In genomic region chr7:116287959-116288358, GRCm38 (mm10) we compare ENCODE assay signal across 19 mouse cellular contexts. TPM values are rescaled to one million over a fixed set of nuclear protein-coding genes. Genes with fewer than 3 reads are reported as not detected.
DNase-seq lines count a peak whose midpoint lies in the region; ATAC-seq and TF ChIP-seq lines count a peak whose summit lies in the region.
"Had no signal": no experiment of that assay in that cellular context is flagged by ENCODE, and none has a peak within 500 bp of the region (broad histone marks: within the 10 kb centered on the region; RNA-seq: fewer than 3 reads in every experiment).

No protein-coding gene starts in this region.

- no peak for DNase-seq in heart, adult 2 months
- DNase-seq in lung, postnatal 0 days (ENCODE audit: low spot score) = no peak
- DNase-seq in lung, postnatal 10 days = no peak
- no peak for DNase-seq in stomach, postnatal 0 days (ENCODE audit: low spot score)
- DNase-seq in layer of hippocampus, adult 11-12 months (ENCODE audit: low spot score) = no peak
- DNase-seq in right cerebral cortex, postnatal 36 days (ENCODE audit: low spot score in 2 of 2) = no peak
- DNase-seq: B cell, adult 2 months; cerebellum, postnatal 36 days; kidney, postnatal 25 days; lung, postnatal 4 days; midbrain, embryonic 14.5 days; thymus, adult 18-20 months had no signal

- TF ChIP-seq CTCF in heart, adult 2 months (IDR thresholded peaks at IDR 0.05) = no peak
- TF ChIP-seq CTCF in lung, postnatal 0 days (IDR thresholded peaks at IDR 0.05) = no peak
- TF ChIP-seq CTCF in stomach, postnatal 0 days (IDR thresholded peaks at IDR 0.05; ENCODE audit: low read depth) = no peak

- no peak overlapping the region for H3K9ac ChIP-seq in heart, embryonic 11.5 days (ENCODE audit: low read depth, low read length)
- H3K9ac ChIP-seq in heart, adult 2 months (ENCODE audit: low read depth, low read length) = no peak overlapping the region
- no peak overlapping the region for H3K9ac ChIP-seq in lung, postnatal 0 days (replicated peaks; ENCODE audit: low read depth)
- no peak overlapping the region for H3K9ac ChIP-seq in liver, embryonic 12.5 days
- H3K9ac ChIP-seq in stomach, postnatal 0 days (ENCODE audit: low read length) = no peak overlapping the region
- H3K9ac ChIP-seq: embryonic facial prominence, embryonic 12.5 days; hindbrain, embryonic 14.5 days; neural tube, embryonic 13.5 days had no signal

- intact Hi-C loops in heart, adult 2 months (cut with DNase I) = no loop called here

- peaks cover 33% of the 10 kb centered on the region for H3K4me1 ChIP-seq in heart, embryonic 11.5 days (ENCODE audit: control insufficient read depth, insufficient read depth, low read length)
- H3K4me1 ChIP-seq in heart, adult 2 months (ENCODE audit: control insufficient read depth, insufficient read depth, low read length) = 0 out of 2 replicates have a peak, but pooled peaks cover 2% of the 10 kb centered on the region
- peaks cover 6% of the 10 kb centered on the region; the same call in 1 of the 2 replicates for H3K4me1 ChIP-seq in lung, postnatal 0 days (ENCODE audit: insufficient read depth, low read depth, low read length)
- H3K4me1 ChIP-seq in liver, embryonic 12.5 days = peaks cover 51% of the 10 kb centered on the region
- H3K4me1 ChIP-seq in stomach, postnatal 0 days (replicated peaks; ENCODE audit: control insufficient read depth, insufficient read depth) = peaks cover 2% of the 10 kb centered on the region; the same call in 1 of the 2 replicates

- no peaks in the 10 kb centered on the region for H3K27me3 ChIP-seq in heart, embryonic 11.5 days (ENCODE audit: control insufficient read depth, insufficient read depth, low read length)
- H3K27me3 ChIP-seq in heart, adult 2 months (ENCODE audit: control insufficient read depth, insufficient read depth, low read length) = no peaks in the 10 kb centered on the region
- H3K27me3 ChIP-seq in lung, postnatal 0 days (replicated peaks; ENCODE audit: insufficient read depth, low read length) = no peaks in the 10 kb centered on the region
- H3K27me3 ChIP-seq in liver, embryonic 12.5 days (replicated peaks) = no peaks in the 10 kb centered on the region
- no peaks in the 10 kb centered on the region for H3K27me3 ChIP-seq in stomach, postnatal 0 days (ENCODE audit: control insufficient read depth, insufficient read depth, low read length)
- H3K27me3 ChIP-seq: embryonic facial prominence, embryonic 12.5 days; neural tube, embryonic 13.5 days had no signal

- H3K4me3 ChIP-seq in heart, embryonic 11.5 days (ENCODE audit: low read depth, low read length) = no peak overlapping the region
- no peak overlapping the region for H3K4me3 ChIP-seq in heart, adult 2 months
- H3K4me3 ChIP-seq in lung, postnatal 0 days (ENCODE audit: low read depth, low read length) = no peak overlapping the region
- no peak overlapping the region for H3K4me3 ChIP-seq in liver, embryonic 12.5 days
- H3K4me3 ChIP-seq in stomach, postnatal 0 days (ENCODE audit: low read depth, low read length) = no peak overlapping the region
- H3K4me3 ChIP-seq: embryonic facial prominence, embryonic 12.5 days; left cerebral cortex, adult 2 months; neural tube, embryonic 13.5 days had no signal

- no peaks in the 10 kb centered on the region for H3K79me2 ChIP-seq in heart, adult 2 months (replicated peaks; ENCODE audit: control insufficient read depth, insufficient read depth, low read length)

- 0 out of 2 replicates have a peak overlapping the region, but pooled peaks have one; percentile 13 for H3K27ac ChIP-seq in heart, embryonic 11.5 days (ENCODE audit: low read depth, low read length)
- no peak overlapping the region for H3K27ac ChIP-seq in heart, adult 2 months
- H3K27ac ChIP-seq in lung, postnatal 0 days (ENCODE audit: low read length) = 0 out of 2 replicates have a peak overlapping the region, but pooled peaks have one; percentile 40
- H3K27ac ChIP-seq in liver, embryonic 12.5 days = peak overlapping the region; percentile 64
- peak overlapping the region; percentile 74 for H3K27ac ChIP-seq in stomach, postnatal 0 days (replicated peaks)
- H3K27ac ChIP-seq: embryonic facial prominence, embryonic 12.5 days; hindbrain, embryonic 14.5 days; left cerebral cortex, adult 2 months; neural tube, embryonic 13.5 days had no signal

- no peaks in the 10 kb centered on the region for H3K9me3 ChIP-seq in heart, embryonic 11.5 days (replicated peaks; ENCODE audit: control insufficient read depth, low read length)
- H3K9me3 ChIP-seq in lung, postnatal 0 days (ENCODE audit: low read length) = no peaks in the 10 kb centered on the region
- no peaks in the 10 kb centered on the region for H3K9me3 ChIP-seq in liver, embryonic 12.5 days (replicated peaks)
- no peaks in the 10 kb centered on the region for H3K9me3 ChIP-seq in stomach, postnatal 0 days (ENCODE audit: control insufficient read depth, low read length)
- H3K9me3 ChIP-seq: embryonic facial prominence, embryonic 12.5 days; G1E; neural tube, embryonic 13.5 days had no signal

- TF ChIP-seq EP300 in heart, adult 2 months (IDR thresholded peaks at IDR 0.05; ENCODE audit: insufficient read depth, low read depth, low read length) = no peak
- TF ChIP-seq EP300 in lung, postnatal 0 days (IDR thresholded peaks at IDR 0.05) = no peak
- no peak for TF ChIP-seq EP300 in stomach, postnatal 0 days (optimal IDR thresholded peaks at IDR 0.05)

- no peak for ATAC-seq in heart, embryonic 11.5 days (replicated peaks; ENCODE audit: insufficient number of reproducible peaks, low FRiP score, low TSS enrichment)
- no peak for ATAC-seq in lung, postnatal 0 days
- ATAC-seq in liver, embryonic 12.5 days = peak; percentile 57; the same call in 1 of the 2 replicates
- ATAC-seq in stomach, postnatal 0 days (ENCODE audit: low FRiP score, low TSS enrichment) = no peak

- H3K36me3 ChIP-seq in heart, embryonic 11.5 days (ENCODE audit: control insufficient read depth, insufficient read depth, low read length) = no peaks in the 10 kb centered on the region
- H3K36me3 ChIP-seq in heart, adult 2 months (ENCODE audit: control insufficient read depth, insufficient read depth, low read length) = no peaks in the 10 kb centered on the region
- H3K36me3 ChIP-seq in lung, postnatal 0 days (ENCODE audit: insufficient read depth, low read length) = no peaks in the 10 kb centered on the region
- no peaks in the 10 kb centered on the region for H3K36me3 ChIP-seq in liver, embryonic 12.5 days
- no peaks in the 10 kb centered on the region for H3K36me3 ChIP-seq in stomach, postnatal 0 days (ENCODE audit: control insufficient read depth, insufficient read depth, low read length)
- H3K36me3 ChIP-seq: embryonic facial prominence, embryonic 12.5 days; neural tube, embryonic 13.5 days had no signal

- H3K4me2 ChIP-seq in heart, embryonic 11.5 days = no peak overlapping the region
- no peak overlapping the region for H3K4me2 ChIP-seq in lung, postnatal 0 days (replicated peaks; ENCODE audit: low read depth, low read length)
- 0 out of 2 replicates have a peak overlapping the region, but pooled peaks have one; percentile 3 for H3K4me2 ChIP-seq in liver, embryonic 12.5 days
- H3K4me2 ChIP-seq in stomach, postnatal 0 days (replicated peaks; ENCODE audit: low read depth) = no peak overlapping the region
- H3K4me2 ChIP-seq: embryonic facial prominence, embryonic 12.5 days; hindbrain, embryonic 14.5 days; neural tube, embryonic 13.5 days had no signal

- no peak for TF ChIP-seq POLR2A in heart, adult 2 months (IDR thresholded peaks at IDR 0.05; ENCODE audit: insufficient read depth, low read depth, low read length)

- 40% methylated on average over 5 of the region's 5 CpGs for whole genome bisulfite sequencing in heart, embryonic 11.5 days (ENCODE audit: insufficient replicate concordance)
- 79% methylated on average over 5 of the region's 5 CpGs for WGBS in heart, adult 2 months
- WGBS in lung, postnatal 0 days = 62% methylated on average over 5 of the region's 5 CpGs
- WGBS in liver, embryonic 12.5 days (ENCODE audit: insufficient replicate concordance) = 64% methylated on average over 5 of the region's 5 CpGs
- 62% methylated on average over 5 of the region's 5 CpGs for WGBS in stomach, postnatal 0 days

RNA-seq across cellular contexts. Expression of gene Plekha7, which starts 20.2 kb away (rescaled TPM):
- polyA plus RNA-seq in heart, embryonic 11.5 days (2014; fragmentation: Nextera tagmentation; extraction: Ambion mirVana) = 25.7 and 29.1 TPM in 2 replicates
- total RNA-seq in heart, adult 2 months (2021) = 1 to 10 TPM; 4.5 to 6.3 TPM
- 13.7 and 19.3 TPM in 2 replicates for polyA plus RNA-seq in heart, adult 2 months (2012; rRNA removed)
- polyA plus RNA-seq in lung, postnatal 0 days (2015; fragmentation: Nextera tagmentation; extraction: Ambion mirVana) = 5.7 and 7.0 TPM in 2 replicates
- polyA plus RNA-seq in liver, embryonic 12.5 days (2016; fragmentation: Nextera tagmentation; extraction: Ambion mirVana) = 3.6 TPM in 2 replicates
- polyA plus RNA-seq in stomach, postnatal 0 days (2015; fragmentation: Nextera tagmentation; extraction: Ambion mirVana) = 10.1 and 11.7 TPM in 2 replicates

RNA-seq across cellular contexts. Expression of gene Rps13, which starts 46.0 kb away (rescaled TPM):
- polyA plus RNA-seq in heart, embryonic 11.5 days (2014; fragmentation: Nextera tagmentation; extraction: Ambion mirVana) = 706 and 724 TPM in 2 replicates
- 100 to 1,000 TPM; 328 to 384 TPM for total RNA-seq in heart, adult 2 months (2021)
- 110 and 146 TPM in 2 replicates for polyA plus RNA-seq in heart, adult 2 months (2012; rRNA removed)
- polyA plus RNA-seq in lung, postnatal 0 days (2015; fragmentation: Nextera tagmentation; extraction: Ambion mirVana) = 435 and 500 TPM in 2 replicates
- polyA plus RNA-seq in liver, embryonic 12.5 days (2016; fragmentation: Nextera tagmentation; extraction: Ambion mirVana) = 786 and 821 TPM in 2 replicates
- polyA plus RNA-seq in stomach, postnatal 0 days (2015; fragmentation: Nextera tagmentation; extraction: Ambion mirVana) = 609 and 626 TPM in 2 replicates
